Mouse (Mus musculus) left cerebral cortex, postnatal 4 days (tissue): ENCODE results near the gene Fbxo11. TPM values are rescaled to one million over a fixed set of nuclear protein-coding genes. Genes with fewer than 3 reads are reported as not detected.

ENCODE experiments used
- DNase-seq: peaks from one replicate; pipeline ENCODE4 v3.0.0-alpha.2; 2022
- intact Hi-C: fragments of 180-260 bp; cut with DNase I; formaldehyde crosslinking; loops from one replicate; pipeline ENCODE4 v1.15.1; 2025
- total RNA-seq, 2 experiments: library from RNA; stranded (reverse); gene quantifications; 2 replicates each; pipeline ENCODE4 v1.2.3; 2021

Gene Fbxo11
- total RNA-seq, 2 experiments from 2014 or later, result 128 to 142 TPM

- intact Hi-C loops, result loop anchor here (5.0 kb wide), 2 partner anchors 184 to 444 kb away; no protein-coding TSS in a partner anchor
- no peak for DNase-seq
Observed at GRCm38 (mm10) chr17:88068024-88068719, 3.1 kb upstream of the Fbxo11 start.

GRCm38 (mm10) chr17:88067202-88067901, 2.3 kb upstream of the Fbxo11 start:
- DNase-seq, result no peak
- intact Hi-C loops, result loop anchor here (5.0 kb wide), 2 partner anchors 185 to 445 kb away; no protein-coding TSS in a partner anchor

GRCm38 (mm10) chr17:88066799-88067198, 1.7 kb upstream of the Fbxo11 start:
- intact Hi-C loops, result loop anchor here (5.0 kb wide), 2 partner anchors 186 to 446 kb away; no protein-coding TSS in a partner anchor
- DNase-seq, result no peak

- intact Hi-C loops, result loop anchor here (5.0 kb wide), 2 partner anchors 186 to 446 kb away; no protein-coding TSS in a partner anchor
Observed at GRCm38 (mm10) chr17:88065801-88066646, 933 bp upstream of the Fbxo11 start.

GRCm38 (mm10) chr17:88064347-88065030, 602 bp downstream of the Fbxo11 start:
- DNase-seq, result peak; percentile 64
- intact Hi-C loops, result loop anchor here (5.0 kb wide), 3 partner anchors 37 to 448 kb away; no protein-coding TSS in a partner anchor

More at GRCm38 (mm10) chr17:88065801-88066646, 933 bp upstream of the Fbxo11 start:
- peak; percentile 93 for DNase-seq

GRCm38 (mm10) chr17:88063980-88064346, 1.1 kb downstream of the Fbxo11 start:
- intact Hi-C loops, result loop anchor here (5.0 kb wide), 1 partner anchor 37 kb away; no protein-coding TSS in a partner anchor
- DNase-seq, result peak; percentile 62

- intact Hi-C loops, result loop anchor here (5.0 kb wide), 1 partner anchor 36 kb away; no protein-coding TSS in a partner anchor
- DNase-seq, result no peak
Observed at GRCm38 (mm10) chr17:88062860-88063580, 2.1 kb downstream of the Fbxo11 start.

- intact Hi-C loops, result loop anchor here (5.0 kb wide), 1 partner anchor 35 kb away; no protein-coding TSS in a partner anchor
- no peak for DNase-seq
Observed at GRCm38 (mm10) chr17:88061942-88062341, 3.1 kb downstream of the Fbxo11 start.

GRCm38 (mm10) chr17:88058280-88058679, 6.8 kb downstream of the Fbxo11 start:
- intact Hi-C loops, result no loop called here
- no peak for DNase-seq

GRCm38 (mm10) chr17:88057846-88058245, 7.2 kb downstream of the Fbxo11 start:
- intact Hi-C loops, result no loop called here
- no peak for DNase-seq

GRCm38 (mm10) chr17:88051679-88052078, 13.4 kb downstream of the Fbxo11 start:
- intact Hi-C loops, result no loop called here
- no peak for DNase-seq

GRCm38 (mm10) chr17:88050892-88051291, 14.2 kb downstream of the Fbxo11 start:
- DNase-seq, result no peak
- intact Hi-C loops, result no loop called here

- intact Hi-C loops, result no loop called here
- no peak for DNase-seq
Observed at GRCm38 (mm10) chr17:88050318-88050717, 14.8 kb downstream of the Fbxo11 start.

- intact Hi-C loops, result no loop called here
- DNase-seq, result no peak
Observed at GRCm38 (mm10) chr17:88042099-88043086, 22.7 kb downstream of the Fbxo11 start.

- DNase-seq, result no peak
- intact Hi-C loops, result no loop called here
Observed at GRCm38 (mm10) chr17:88040810-88041209, 24.3 kb downstream of the Fbxo11 start.

- intact Hi-C loops, result no loop called here
- no peak for DNase-seq
Observed at GRCm38 (mm10) chr17:88034418-88034817, 30.7 kb downstream of the Fbxo11 start.

- no peak for DNase-seq
- intact Hi-C loops, result no loop called here
Observed at GRCm38 (mm10) chr17:88031755-88032154, 33.3 kb downstream of the Fbxo11 start.
